ENCODE assay signal across 13 mouse cellular contexts in the genomic region with DNA sequence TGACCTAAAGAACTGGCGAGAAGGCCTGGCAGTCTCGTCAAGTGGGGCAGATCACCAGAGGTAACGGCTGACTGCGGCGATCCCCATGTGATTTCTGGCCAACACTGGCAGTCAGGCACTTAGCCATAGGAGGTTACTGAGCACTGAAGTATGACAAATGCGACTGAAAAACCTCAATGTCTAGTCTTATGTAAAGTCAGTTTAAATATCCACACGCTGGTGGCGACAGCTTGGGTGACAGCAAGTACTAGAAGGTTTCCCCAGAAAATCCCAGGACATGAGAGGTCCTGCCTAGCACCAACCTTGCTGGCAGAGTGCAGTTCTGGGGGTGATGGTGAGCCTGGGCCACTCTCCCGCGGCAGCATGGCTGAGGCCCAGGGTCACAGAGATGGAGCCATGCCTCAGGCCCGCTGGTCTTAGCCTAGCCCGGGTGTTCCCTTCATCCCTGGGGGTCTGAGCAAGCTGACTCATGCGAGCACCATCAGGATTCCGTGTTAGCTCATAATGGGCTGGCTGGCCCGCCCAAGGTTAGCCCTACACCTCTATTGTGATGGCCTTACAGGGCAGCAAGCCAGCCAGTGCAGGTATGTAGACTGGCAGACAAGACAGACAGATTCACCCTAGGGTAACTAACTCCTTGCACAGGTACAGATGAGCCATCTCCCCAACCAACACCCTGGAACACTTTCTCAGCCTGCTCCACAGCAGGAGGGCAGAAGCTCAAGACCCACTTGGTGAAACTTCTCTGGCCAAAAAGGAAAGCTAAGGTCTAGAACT. TPM values are rescaled to one million over a fixed set of nuclear protein-coding genes. Genes with fewer than 3 reads are reported as not detected.
DNase-seq lines count a peak whose midpoint lies in the region; ATAC-seq and TF ChIP-seq lines count a peak whose summit lies in the region.
"Had no signal": no experiment of that assay in that cellular context is flagged by ENCODE, and none has a peak within 500 bp of the region (broad histone marks: within the 10 kb centered on the region; RNA-seq: fewer than 3 reads in every experiment).

No protein-coding gene starts in this region.

- TF ChIP-seq CTCF in stomach, postnatal 0 days (IDR thresholded peaks at IDR 0.05; ENCODE audit: low read depth): no peak

- no peak for TF ChIP-seq EP300 in stomach, postnatal 0 days (optimal IDR thresholded peaks at IDR 0.05)

- 0 out of 2 replicates have a peak overlapping the region, but pooled peaks have one; percentile 12 for H3K27ac ChIP-seq in stomach, embryonic 16.5 days (ENCODE audit: low read length)
- H3K27ac ChIP-seq in stomach, postnatal 0 days (replicated peaks): no peak overlapping the region
- H3K27ac ChIP-seq in heart, embryonic 15.5 days: peak overlapping the region; percentile 95
- H3K27ac ChIP-seq: hindbrain, embryonic 10.5 days; neural tube, embryonic 12.5 days had no signal

- 87% methylated on average over 15 of the region's 15 CpGs for WGBS in stomach, embryonic 16.5 days
- 80% methylated on average over 15 of the region's 15 CpGs for WGBS in stomach, postnatal 0 days
- WGBS in heart, embryonic 15.5 days: 71% methylated on average over 15 of the region's 15 CpGs

- H3K4me2 ChIP-seq in stomach, embryonic 16.5 days (ENCODE audit: low read depth, low read length): no peak overlapping the region
- no peak overlapping the region for H3K4me2 ChIP-seq in stomach, postnatal 0 days (replicated peaks; ENCODE audit: low read depth)
- no peak overlapping the region for H3K4me2 ChIP-seq in heart, embryonic 15.5 days
- H3K4me2 ChIP-seq: liver, embryonic 11.5 days; neural tube, embryonic 12.5 days had no signal

- DNase-seq in stomach, postnatal 0 days (ENCODE audit: low spot score): no peak
- peak; percentile 59 for DNase-seq in cerebellum, adult 8-10 months
- peak; percentile 72 for DNase-seq in skeletal muscle tissue, adult 2 months (ENCODE audit: low read depth, low spot score)
- DNase-seq in urinary bladder, adult 2 months (ENCODE audit: low spot score): no peak
- DNase-seq in thymus, postnatal 4 days: no peak
- DNase-seq: adrenal gland, adult 8-10 months; thymus, postnatal 25 days had no signal

- no peaks in the 10 kb centered on the region for H3K36me3 ChIP-seq in stomach, embryonic 16.5 days (ENCODE audit: control insufficient read depth, insufficient read depth, low read length)
- H3K36me3 ChIP-seq in stomach, postnatal 0 days (ENCODE audit: control insufficient read depth, insufficient read depth, low read length): no peaks in the 10 kb centered on the region
- H3K36me3 ChIP-seq in heart, embryonic 15.5 days: no peaks in the 10 kb centered on the region; the same call in 1 of the 2 replicates
- H3K36me3 ChIP-seq: neural tube, embryonic 12.5 days had no signal

- no peak overlapping the region for H3K4me3 ChIP-seq in stomach, embryonic 16.5 days (replicated peaks; ENCODE audit: low read length)
- no peak overlapping the region for H3K4me3 ChIP-seq in stomach, postnatal 0 days (ENCODE audit: low read depth, low read length)
- no peak overlapping the region for H3K4me3 ChIP-seq in heart, embryonic 15.5 days
- H3K4me3 ChIP-seq: hindbrain, embryonic 10.5 days; neural tube, embryonic 12.5 days had no signal

- H3K9me3 ChIP-seq in stomach, embryonic 16.5 days (replicated peaks; ENCODE audit: control insufficient read depth, low read length): no peaks in the 10 kb centered on the region
- no peaks in the 10 kb centered on the region for H3K9me3 ChIP-seq in stomach, postnatal 0 days (ENCODE audit: control insufficient read depth, low read length)
- H3K9me3 ChIP-seq in heart, embryonic 15.5 days (replicated peaks): no peaks in the 10 kb centered on the region
- H3K9me3 ChIP-seq: G1E; hindbrain, embryonic 10.5 days; neural tube, embryonic 12.5 days had no signal

- H3K27me3 ChIP-seq in stomach, embryonic 16.5 days (ENCODE audit: control insufficient read depth, insufficient read depth, low read length): no peaks in the 10 kb centered on the region
- H3K27me3 ChIP-seq in stomach, postnatal 0 days (ENCODE audit: control insufficient read depth, insufficient read depth, low read length): no peaks in the 10 kb centered on the region
- H3K27me3 ChIP-seq in heart, embryonic 15.5 days: no peaks in the 10 kb centered on the region
- H3K27me3 ChIP-seq: neural tube, embryonic 12.5 days had no signal

- no peak overlapping the region for H3K9ac ChIP-seq in stomach, embryonic 16.5 days (ENCODE audit: low read length)
- H3K9ac ChIP-seq in stomach, postnatal 0 days (ENCODE audit: low read length): no peak overlapping the region
- no peak overlapping the region for H3K9ac ChIP-seq in heart, embryonic 15.5 days
- H3K9ac ChIP-seq: neural tube, embryonic 12.5 days had no signal

- H3K4me1 ChIP-seq in stomach, embryonic 16.5 days (ENCODE audit: control insufficient read depth, insufficient read depth, low read length): peaks cover 25% of the 10 kb centered on the region
- H3K4me1 ChIP-seq in stomach, postnatal 0 days (replicated peaks; ENCODE audit: control insufficient read depth, insufficient read depth): no peaks in the 10 kb centered on the region; the same call in 1 of the 2 replicates
- peaks cover 58% of the 10 kb centered on the region for H3K4me1 ChIP-seq in heart, embryonic 15.5 days (replicated peaks)

- no peak for ATAC-seq in stomach, embryonic 16.5 days (ENCODE audit: insufficient read depth, low FRiP score)
- no peak for ATAC-seq in stomach, postnatal 0 days (ENCODE audit: low FRiP score, low TSS enrichment)
- no peak for ATAC-seq in heart, embryonic 15.5 days (replicated peaks; ENCODE audit: insufficient number of reproducible peaks, insufficient read depth, low FRiP score, low read depth)

RNA-seq across cellular contexts. Expression of a gene that starts 13.1 kb away (rescaled TPM):
- 28.5 and 30.9 TPM in 2 replicates for polyA plus RNA-seq in stomach, embryonic 16.5 days (2015; fragmentation: Nextera tagmentation; extraction: Ambion mirVana)
- polyA plus RNA-seq in stomach, postnatal 0 days (2015; fragmentation: Nextera tagmentation; extraction: Ambion mirVana): 14.4 and 16.6 TPM in 2 replicates
- 44.2 and 45.8 TPM in 2 replicates for polyA plus RNA-seq in heart, embryonic 15.5 days (2015; fragmentation: Nextera tagmentation; extraction: Ambion mirVana)
- 46.1 and 50.9 TPM in 2 replicates for polyA plus RNA-seq in urinary bladder, adult 2 months (2012; rRNA removed)

Comparison
In these comparisons a context has a peak if more than half of its experiments do, and no peak if none do; other contexts are left out.
1. DNase-seq: peak in cerebellum, adult 8-10 months (single experiment) and skeletal muscle tissue, adult 2 months (single experiment); none in stomach, postnatal 0 days (single experiment), urinary bladder, adult 2 months (single experiment) and thymus, postnatal 4 days (single experiment).